Mouse (Mus musculus) cortical plate, adult 2 months (tissue): ENCODE measurements around the gene Hsf2bp.

Experiments used
- CTCF ChIP-seq: fragments of 200-500 bp; IDR thresholded peaks from 2 replicates; pipeline ENCODE4 v1.5.1; 2011; ENCODE audit warnings: mild to moderate bottlenecking, control low read depth, low read length; ENCODE audit not compliant: insufficient read depth; ENCODE audit errors: extremely low read depth
- POLR2A ChIP-seq: fragments of 200-500 bp; IDR thresholded peaks from 2 replicates; pipeline ENCODE4 v1.6.1; 2011; ENCODE audit warnings: mild to moderate bottlenecking, low read length, control low read depth; ENCODE audit not compliant: insufficient read depth; ENCODE audit errors: extremely low read depth

- no peak for TF ChIP-seq POLR2A
- no peak for TF ChIP-seq CTCF
Measured at GRCm38 (mm10) chr17:31977131-31977530, 59.0 kb downstream of the Hsf2bp start.
